ENCODE assay signal across 24 mouse cellular contexts in genomic region chr7:5064886-5065285, GRCm38 (mm10). TPM values are rescaled to one million over a fixed set of nuclear protein-coding genes. Genes with fewer than 3 reads are reported as not detected.
DNase-seq lines count a peak whose midpoint lies in the region; ATAC-seq and TF ChIP-seq lines count a peak whose summit lies in the region.
"Had no signal": no experiment of that assay in that cellular context is flagged by ENCODE, and none has a peak within 500 bp of the region (broad histone marks: within the 10 kb centered on the region; RNA-seq: fewer than 3 reads in every experiment).

No protein-coding gene starts in this region.

- no peak overlapping the region for H3K4me3 ChIP-seq in liver, embryonic 11.5 days (ENCODE audit: low read depth, low read length)
- no peak overlapping the region for H3K4me3 ChIP-seq in ES-Bruce4 (ENCODE audit: low read depth, low read length)
- H3K4me3 ChIP-seq in embryonic facial prominence, embryonic 10.5 days = peak overlapping the region; percentile 67
- H3K4me3 ChIP-seq in liver, embryonic 14.5 days (ENCODE audit: insufficient read depth in 1 of 2, low read depth in 2 of 2, low read length in 2 of 2) = no peak overlapping the region; a peak in 1 of 4 replicates
- H3K4me3 ChIP-seq: left cerebral cortex, adult 2 months had no signal

- peaks cover 33% of the 10 kb centered on the region for H3K4me1 ChIP-seq in liver, embryonic 11.5 days (replicated peaks; ENCODE audit: control insufficient read depth, insufficient read depth, low read length)
- peaks cover 4% of the 10 kb centered on the region for H3K4me1 ChIP-seq in ES-Bruce4 (ENCODE audit: control insufficient read depth, insufficient read depth, low read length)
- peaks cover 27% of the 10 kb centered on the region for H3K4me1 ChIP-seq in embryonic facial prominence, embryonic 10.5 days
- peaks cover 16 to 18% of the 10 kb centered on the region in 2 experiments for H3K4me1 ChIP-seq in liver, embryonic 14.5 days (replicated peaks; ENCODE audit: control insufficient read depth in 2 of 2, insufficient read depth in 2 of 2, low read length in 1 of 2)

- H3K9ac ChIP-seq in liver, embryonic 11.5 days (ENCODE audit: low read depth, low read length) = no peak overlapping the region
- peak overlapping the region; percentile 93 for H3K9ac ChIP-seq in ES-Bruce4 (ENCODE audit: low read depth, poor library complexity, severe bottlenecking)
- no peak overlapping the region for H3K9ac ChIP-seq in liver, embryonic 14.5 days (replicated peaks)
- H3K9ac ChIP-seq: embryonic facial prominence, embryonic 12.5 days had no signal

- 88% methylated on average over 6 of the region's 6 CpGs for WGBS in liver, embryonic 11.5 days
- WGBS in embryonic facial prominence, embryonic 10.5 days = 94% methylated on average over 6 of the region's 6 CpGs
- WGBS in liver, embryonic 14.5 days (ENCODE audit: insufficient replicate concordance) = 83% methylated on average over 6 of the region's 6 CpGs

- peak overlapping the region; percentile 100 for H3K4me2 ChIP-seq in liver, embryonic 11.5 days
- peak overlapping the region; percentile 98 for H3K4me2 ChIP-seq in liver, embryonic 14.5 days (ENCODE audit: low read depth)

- no peak for TF ChIP-seq POLR2A in ES-Bruce4 (IDR thresholded peaks at IDR 0.05; ENCODE audit: insufficient read depth, low read length)

- no peaks in the 10 kb centered on the region for H3K27me3 ChIP-seq in liver, embryonic 11.5 days (replicated peaks; ENCODE audit: control insufficient read depth, insufficient read depth, low read length)
- H3K27me3 ChIP-seq in ES-Bruce4 (ENCODE audit: control insufficient read depth, insufficient read depth, low read length, poor library complexity, severe bottlenecking) = no peaks in the 10 kb centered on the region
- no peaks in the 10 kb centered on the region for H3K27me3 ChIP-seq in embryonic facial prominence, embryonic 10.5 days (replicated peaks; ENCODE audit: low read depth, poor library complexity, severe bottlenecking)
- H3K27me3 ChIP-seq in liver, embryonic 14.5 days (ENCODE audit: control insufficient read depth, insufficient read depth, low read length) = no peaks in the 10 kb centered on the region
- H3K27me3 ChIP-seq: embryonic facial prominence, embryonic 12.5 days; heart, embryonic 15.5 days; neural tube, embryonic 13.5 days had no signal

- no peak for TF ChIP-seq EP300 in ES-Bruce4 (IDR thresholded peaks at IDR 0.05; ENCODE audit: insufficient read depth, low read depth, low read length)
- no peak for TF ChIP-seq EP300 in liver, embryonic 14.5 days (IDR thresholded peaks at IDR 0.05; ENCODE audit: low read depth)

- H3K27ac ChIP-seq in liver, embryonic 11.5 days (ENCODE audit: low read depth, low read length) = no peak overlapping the region
- H3K27ac ChIP-seq in ES-Bruce4 (ENCODE audit: insufficient read depth, low read length) = no peak overlapping the region
- H3K27ac ChIP-seq in embryonic facial prominence, embryonic 10.5 days (replicated peaks) = no peak overlapping the region
- no peak overlapping the region for H3K27ac ChIP-seq in liver, embryonic 14.5 days
- H3K27ac ChIP-seq: embryonic facial prominence, embryonic 12.5 days; heart, embryonic 15.5 days; hindbrain, postnatal 0 days; left cerebral cortex, adult 2 months; neural tube, embryonic 13.5 days had no signal

- peaks cover 42% of the 10 kb centered on the region for H3K36me3 ChIP-seq in liver, embryonic 11.5 days (ENCODE audit: control insufficient read depth, insufficient read depth, low read length)
- peaks cover 30% of the 10 kb centered on the region for H3K36me3 ChIP-seq in ES-Bruce4 (ENCODE audit: control insufficient read depth, insufficient read depth, low read length, poor library complexity, severe bottlenecking)
- H3K36me3 ChIP-seq in embryonic facial prominence, embryonic 10.5 days (replicated peaks) = peaks cover 57% of the 10 kb centered on the region
- H3K36me3 ChIP-seq in liver, embryonic 14.5 days (replicated peaks; ENCODE audit: control insufficient read depth, insufficient read depth, low read depth) = peaks cover 39% of the 10 kb centered on the region

- no peak for DNase-seq in liver, embryonic 11.5 days (ENCODE audit: low spot score)
- DNase-seq in liver = no peak
- no peak for DNase-seq in embryonic facial prominence, embryonic 10.5 days (ENCODE audit: low spot score)
- DNase-seq in liver, embryonic 14.5 days (ENCODE audit: low read depth in 3 of 3, low spot score in 3 of 3) = no peak
- DNase-seq in c-Kit-positive CD71-positive TER-119-positive erythroid progenitor cells, embryonic 14.5 days (ENCODE audit: low spot score) = no peak
- no peak for DNase-seq in testis, postnatal 10 days (ENCODE audit: low spot score)
- DNase-seq: adrenal gland, postnatal 36 days; cerebellum, adult 8-10 months; heart, postnatal 4 days; kidney, adult 2 months; kidney, postnatal 36 days; layer of hippocampus, adult 9-11 months; left cerebral cortex, postnatal 4 days; lung, adult 18-20 months; lung, postnatal 36 days; thymus, postnatal 25 days had no signal

- no peaks in the 10 kb centered on the region for H3K9me3 ChIP-seq in liver, embryonic 11.5 days (ENCODE audit: control insufficient read depth, low read length)
- H3K9me3 ChIP-seq in ES-Bruce4 (replicated peaks; ENCODE audit: control insufficient read depth, insufficient read depth, low read length, poor library complexity, severe bottlenecking) = no peaks in the 10 kb centered on the region
- no peaks in the 10 kb centered on the region for H3K9me3 ChIP-seq in embryonic facial prominence, embryonic 10.5 days
- H3K9me3 ChIP-seq in liver, embryonic 14.5 days (ENCODE audit: control insufficient read depth, low read length) = no peaks in the 10 kb centered on the region
- H3K9me3 ChIP-seq: embryonic facial prominence, embryonic 12.5 days; heart, embryonic 15.5 days; neural tube, embryonic 13.5 days had no signal

- no peak for TF ChIP-seq CTCF in ES-Bruce4 (IDR thresholded peaks at IDR 0.05; ENCODE audit: low read depth, low read length)
- TF ChIP-seq CTCF in liver, embryonic 14.5 days (IDR thresholded peaks at IDR 0.05; ENCODE audit: low read depth) = no peak

- ATAC-seq in liver, embryonic 11.5 days (replicated peaks; ENCODE audit: low FRiP score) = no peak
- ATAC-seq in liver, embryonic 14.5 days (ENCODE audit: insufficient read depth) = no peak
- ATAC-seq: hindbrain, postnatal 0 days had no signal

RNA-seq across cellular contexts. Expression of gene U2af2, which starts 2.9 kb away (rescaled TPM):
- 169 TPM in 2 replicates for polyA plus RNA-seq in liver, embryonic 11.5 days (2014; fragmentation: Nextera tagmentation; extraction: Ambion mirVana)
- polyA plus RNA-seq in ES-Bruce4 (2011; ENCODE audit: insufficient read depth, insufficient read length, low read depth, missing spikeins) = 236 and 262 TPM in 2 replicates
- 182 and 189 TPM in 2 replicates for polyA plus RNA-seq in embryonic facial prominence, embryonic 10.5 days (2016; fragmentation: Nextera tagmentation; extraction: Ambion mirVana)
- 110 and 132 TPM in 2 replicates for polyA plus RNA-seq in liver, embryonic 14.5 days (2012; rRNA removed)
- polyA plus RNA-seq in liver, embryonic 14.5 days (2014; fragmentation: Nextera tagmentation; extraction: Ambion mirVana) = 52.2 and 60.2 TPM in 2 replicates

RNA-seq across cellular contexts. Expression of gene Zfp580, which starts 13.5 kb away (rescaled TPM):
- polyA plus RNA-seq in liver, embryonic 11.5 days (2014; fragmentation: Nextera tagmentation; extraction: Ambion mirVana) = 11.5 and 14.1 TPM in 2 replicates
- polyA plus RNA-seq in ES-Bruce4 (2011; ENCODE audit: insufficient read depth, insufficient read length, low read depth, missing spikeins) = 14.0 and 16.0 TPM in 2 replicates
- polyA plus RNA-seq in embryonic facial prominence, embryonic 10.5 days (2016; fragmentation: Nextera tagmentation; extraction: Ambion mirVana) = 29.8 and 33.9 TPM in 2 replicates
- polyA plus RNA-seq in liver, embryonic 14.5 days (2012; rRNA removed) = 1.4 and 1.7 TPM in 2 replicates
- polyA plus RNA-seq in liver, embryonic 14.5 days (2014; fragmentation: Nextera tagmentation; extraction: Ambion mirVana) = 1.6 and 1.8 TPM in 2 replicates

RNA-seq across cellular contexts. Expression of gene Epn1, which starts 15.1 kb away (rescaled TPM):
- polyA plus RNA-seq in liver, embryonic 11.5 days (2014; fragmentation: Nextera tagmentation; extraction: Ambion mirVana) = 82.9 and 88.9 TPM in 2 replicates
- 68.8 and 69.1 TPM in 2 replicates for polyA plus RNA-seq in ES-Bruce4 (2011; ENCODE audit: insufficient read depth, insufficient read length, low read depth, missing spikeins)
- polyA plus RNA-seq in embryonic facial prominence, embryonic 10.5 days (2016; fragmentation: Nextera tagmentation; extraction: Ambion mirVana) = 56.7 and 58.8 TPM in 2 replicates
- 54.4 and 57.5 TPM in 2 replicates for polyA plus RNA-seq in liver, embryonic 14.5 days (2012; rRNA removed)
- polyA plus RNA-seq in liver, embryonic 14.5 days (2014; fragmentation: Nextera tagmentation; extraction: Ambion mirVana) = 45.4 and 56.7 TPM in 2 replicates

RNA-seq across cellular contexts. Expression of gene Zfp784, which starts 26.6 kb away (rescaled TPM):
- 2.4 and 2.6 TPM in 2 replicates for polyA plus RNA-seq in liver, embryonic 11.5 days (2014; fragmentation: Nextera tagmentation; extraction: Ambion mirVana)
- 0.30 TPM in 1 of 2 replicates, not detected in the other for polyA plus RNA-seq in ES-Bruce4 (2011; ENCODE audit: insufficient read depth, insufficient read length, low read depth, missing spikeins)
- polyA plus RNA-seq in embryonic facial prominence, embryonic 10.5 days (2016; fragmentation: Nextera tagmentation; extraction: Ambion mirVana) = 2.7 and 2.8 TPM in 2 replicates
- 0.90 and 0.96 TPM in 2 replicates for polyA plus RNA-seq in liver, embryonic 14.5 days (2012; rRNA removed)
- 0.86 and 1.0 TPM in 2 replicates for polyA plus RNA-seq in liver, embryonic 14.5 days (2014; fragmentation: Nextera tagmentation; extraction: Ambion mirVana)

RNA-seq across cellular contexts. Expression of gene 4632433K11Rik, which starts 31.0 kb away (rescaled TPM):
- 0.22 TPM in 1 of 2 replicates, not detected in the other for polyA plus RNA-seq in liver, embryonic 11.5 days (2014; fragmentation: Nextera tagmentation; extraction: Ambion mirVana)
- 1.9 TPM in 1 of 2 replicates, not detected in the other for polyA plus RNA-seq in ES-Bruce4 (2011; ENCODE audit: insufficient read depth, insufficient read length, low read depth, missing spikeins)
- polyA plus RNA-seq in embryonic facial prominence, embryonic 10.5 days (2016; fragmentation: Nextera tagmentation; extraction: Ambion mirVana) = not detected in 2 replicates
- not detected in 2 replicates for polyA plus RNA-seq in liver, embryonic 14.5 days (2012; rRNA removed)
- not detected in 2 replicates for polyA plus RNA-seq in liver, embryonic 14.5 days (2014; fragmentation: Nextera tagmentation; extraction: Ambion mirVana)
- polyA plus RNA-seq: C2C12; embryonic facial prominence, embryonic 12.5 days; heart, embryonic 15.5 days; hindbrain, postnatal 0 days; kidney, adult 2 months; neural tube, embryonic 13.5 days; testis, adult 2 months had no signal
